Mouse (Mus musculus) testis, adult 2 months (tissue): Measurements from ENCODE around the gene Prkn. TPM values are rescaled to one million over a fixed set of nuclear protein-coding genes. Genes with fewer than 3 reads are reported as not detected.

Experiments
- H3K27ac ChIP-seq: fragments of 200-500 bp; 2 replicates; pipeline ENCODE4 v1.5.1; 2012; ENCODE audit warnings: low read depth, low read length; ENCODE audit not compliant: control insufficient read depth, insufficient read depth
- H3K27me3 ChIP-seq: fragments of 200-500 bp; 2 replicates; pipeline ENCODE4 v1.6.1; 2012; ENCODE audit warnings: mild to moderate bottlenecking, low read length, moderate library complexity; ENCODE audit not compliant: control insufficient read depth, insufficient read depth
- H3K36me3 ChIP-seq: fragments of 200-500 bp; 2 replicates; pipeline ENCODE4 v1.6.1; 2012; ENCODE audit warnings: mild to moderate bottlenecking, low read length; ENCODE audit not compliant: control insufficient read depth, insufficient read depth
- H3K4me1 ChIP-seq: fragments of 200-500 bp; 2 replicates; pipeline ENCODE4 v1.6.1; 2012; ENCODE audit warnings: low read length; ENCODE audit not compliant: control insufficient read depth, insufficient read depth
- H3K4me3 ChIP-seq: fragments of 200-500 bp; 2 replicates; pipeline ENCODE4 v1.5.1; 2012; ENCODE audit warnings: low read depth, mild to moderate bottlenecking, low read length, moderate library complexity, mixed read lengths; ENCODE audit not compliant: control insufficient read depth
- CTCF ChIP-seq: fragments of 200-500 bp; IDR thresholded peaks from 2 replicates; pipeline ENCODE4 v1.5.1; 2012; ENCODE audit warnings: low read depth, mild to moderate bottlenecking, inconsistent platforms, low read length, moderate library complexity; ENCODE audit not compliant: control insufficient read depth, insufficient read depth, insufficient replicate concordance
- POLR2A ChIP-seq: fragments of 200-500 bp; IDR thresholded peaks from 2 replicates; pipeline ENCODE4 v1.6.1; 2012; ENCODE audit warnings: low read depth, mild to moderate bottlenecking, inconsistent platforms, low read length, moderate library complexity; ENCODE audit not compliant: control insufficient read depth
- polyA plus RNA-seq: library from polyadenylated mRNA; depleted of rRNA; stranded (reverse); fragments of >200 nt; gene quantifications from 2 replicates; pipeline ENCODE4 v1.2.3, GENCODE M21; 2012

Prkn gene
- polyA plus RNA-seq, 1 experiment = 13.2 TPM

DNA sequence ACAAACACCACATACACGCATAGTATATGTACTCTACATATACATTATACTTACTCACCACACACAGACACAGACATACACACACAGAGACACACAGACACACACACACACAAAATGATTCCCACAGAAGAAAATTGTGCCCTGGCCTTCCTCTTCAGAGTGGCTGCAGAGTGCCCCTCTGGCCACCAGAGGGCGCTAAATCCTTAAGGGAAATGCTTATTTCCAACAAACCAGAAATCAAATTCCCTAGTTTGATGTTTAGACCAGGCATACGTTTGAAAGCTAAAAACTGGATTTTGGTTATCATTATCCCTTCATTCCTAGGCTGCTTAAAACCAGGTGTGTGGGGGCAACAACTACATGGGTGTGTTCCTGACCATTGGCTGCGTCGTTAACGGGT lies 1196.0 kb downstream of the Prkn start:
- Histone ChIP-seq H3K4me1 (peaks cover 5% of the 10 kb centered on the region), H3K27me3 (no peaks in the 10 kb centered on the region), H3K27ac (no peak overlapping the region), H3K36me3 (no peaks in the 10 kb centered on the region), H3K4me3 (no peak overlapping the region)
- TF ChIP-seq CTCF (peak; percentile 92), POLR2A (no peak)

DNA sequence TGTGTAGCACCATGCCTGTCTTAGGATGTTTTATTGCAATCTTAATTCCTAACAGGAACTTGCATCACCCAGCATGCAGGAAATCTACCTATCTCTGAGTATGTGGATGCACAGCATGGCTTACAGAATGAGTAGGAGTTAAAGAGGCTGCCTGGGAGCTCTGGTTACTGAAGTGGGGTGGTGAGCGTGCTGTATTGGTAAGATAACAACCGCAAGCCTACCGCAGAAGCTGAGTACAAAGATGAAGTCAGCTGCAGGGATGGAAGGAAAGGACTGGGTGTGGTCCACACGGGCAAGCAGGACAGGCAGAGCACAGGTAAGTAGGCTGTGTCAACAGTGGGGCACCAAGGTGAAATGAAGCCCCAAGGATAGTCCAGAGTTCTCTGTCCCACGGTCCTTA lies 1196.9 kb downstream of the Prkn start:
- no peak overlapping the region for H3K27ac ChIP-seq
- H3K36me3 ChIP-seq = no peaks in the 10 kb centered on the region
- no peaks in the 10 kb centered on the region for H3K27me3 ChIP-seq
- H3K4me1 ChIP-seq = peaks cover 5% of the 10 kb centered on the region
- TF ChIP-seq POLR2A = no peak
- no peak for TF ChIP-seq CTCF
- no peak overlapping the region for H3K4me3 ChIP-seq

DNA sequence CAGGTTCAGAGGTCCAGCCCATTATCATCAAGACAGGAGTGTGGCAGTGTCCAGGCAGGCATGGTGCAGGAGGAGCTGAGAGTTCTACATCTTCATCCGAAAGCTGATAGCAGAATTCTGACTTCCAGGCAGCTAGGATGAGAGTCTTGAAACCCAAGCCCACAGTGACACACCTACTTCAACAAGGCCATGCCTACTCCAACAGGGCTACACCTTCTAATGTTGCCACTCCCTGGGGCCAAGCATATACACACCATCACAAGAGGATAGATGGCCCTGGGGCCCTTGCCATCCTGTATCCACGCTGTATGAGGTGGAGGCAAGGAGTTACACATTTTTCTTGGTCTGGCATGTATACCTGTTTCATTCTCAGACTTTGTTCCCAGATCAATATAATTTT lies 1197.4 kb downstream of the Prkn start:
- Histone ChIP-seq H3K4me3 (no peak overlapping the region), H3K36me3 (no peaks in the 10 kb centered on the region), H3K4me1 (peaks cover 5% of the 10 kb centered on the region), H3K27me3 (no peaks in the 10 kb centered on the region), H3K27ac (no peak overlapping the region)
- TF ChIP-seq POLR2A (no peak), CTCF (no peak)

DNA sequence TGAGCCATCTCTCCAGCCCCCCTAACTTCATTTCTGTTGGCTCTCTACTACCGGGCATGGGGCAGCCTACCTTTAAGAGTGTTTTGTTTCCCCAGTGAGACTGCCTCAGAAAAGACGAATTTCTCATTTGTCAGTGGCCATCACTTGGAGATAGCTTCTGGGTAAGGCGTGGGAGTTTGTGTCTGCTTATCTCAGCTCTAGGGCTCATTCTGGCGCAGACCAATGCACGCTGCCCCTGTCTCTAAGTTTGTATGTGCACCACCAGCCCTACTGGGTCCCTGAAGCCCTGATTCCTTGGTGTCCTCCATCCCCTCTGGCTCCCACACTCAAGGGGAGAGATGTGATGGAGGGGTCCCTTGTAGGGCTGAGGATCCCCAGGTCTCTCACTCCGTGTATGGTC lies 1198.3 kb downstream of the Prkn start:
- Histone ChIP-seq H3K27me3 (no peaks in the 10 kb centered on the region), H3K4me1 (peaks cover 4% of the 10 kb centered on the region), H3K4me3 (no peak overlapping the region), H3K27ac (peak overlapping the region; percentile 32; the same call in 1 of the 2 replicates), H3K36me3 (no peaks in the 10 kb centered on the region)
- TF ChIP-seq POLR2A = no peak

DNA sequence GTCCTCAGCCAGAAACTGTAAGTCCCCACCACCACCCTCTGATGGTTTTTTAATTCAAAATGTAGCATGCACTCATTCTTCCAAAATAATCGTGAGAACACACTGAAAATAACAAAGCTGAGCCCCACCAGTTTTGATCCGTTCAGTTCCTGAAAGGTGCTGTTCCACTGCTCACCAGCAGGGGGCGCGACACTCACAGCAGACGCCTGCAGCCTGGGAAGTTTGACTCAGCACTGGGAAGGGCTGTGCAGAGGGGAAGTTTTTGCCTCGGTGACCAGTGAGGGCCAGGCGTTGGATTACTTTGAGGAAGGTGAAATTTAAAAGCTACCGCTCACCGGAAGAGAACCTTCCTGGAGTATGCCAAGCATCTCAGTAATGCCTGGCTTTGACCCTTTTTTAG lies 1199.0 kb downstream of the Prkn start:
- no peaks in the 10 kb centered on the region for H3K27me3 ChIP-seq
- no peak overlapping the region for H3K27ac ChIP-seq
- no peaks in the 10 kb centered on the region for H3K36me3 ChIP-seq
- no peak overlapping the region; the same call in 1 of the 2 replicates for H3K4me3 ChIP-seq
- H3K4me1 ChIP-seq = peaks cover 5% of the 10 kb centered on the region
- TF ChIP-seq POLR2A (no peak), CTCF (peak; percentile 98)

DNA sequence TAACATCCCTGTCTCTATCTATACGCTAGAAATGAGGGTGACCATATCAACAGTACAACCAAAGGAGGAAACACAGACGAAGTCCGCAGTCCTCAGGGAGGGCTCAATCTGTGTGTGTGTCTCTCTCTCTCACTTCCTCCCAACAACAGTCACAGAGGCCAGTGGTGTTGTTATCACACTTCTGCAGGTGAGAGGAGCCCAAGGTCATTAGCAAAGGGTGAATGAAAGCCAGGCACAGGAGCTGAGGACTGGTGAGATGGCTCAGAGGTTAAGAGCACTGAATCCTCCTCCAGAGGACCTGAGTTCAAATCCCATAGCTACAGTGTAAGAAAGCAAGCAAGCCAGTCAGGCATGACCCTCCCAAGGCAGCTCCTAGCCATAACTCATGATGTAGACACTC lies 1199.7 kb downstream of the Prkn start:
- no peak overlapping the region for H3K4me3 ChIP-seq
- TF ChIP-seq CTCF (no peak), POLR2A (no peak)
- H3K27ac ChIP-seq = no peak overlapping the region
- H3K36me3 ChIP-seq = no peaks in the 10 kb centered on the region
- no peaks in the 10 kb centered on the region for H3K27me3 ChIP-seq
- H3K4me1 ChIP-seq = peaks cover 5% of the 10 kb centered on the region

DNA sequence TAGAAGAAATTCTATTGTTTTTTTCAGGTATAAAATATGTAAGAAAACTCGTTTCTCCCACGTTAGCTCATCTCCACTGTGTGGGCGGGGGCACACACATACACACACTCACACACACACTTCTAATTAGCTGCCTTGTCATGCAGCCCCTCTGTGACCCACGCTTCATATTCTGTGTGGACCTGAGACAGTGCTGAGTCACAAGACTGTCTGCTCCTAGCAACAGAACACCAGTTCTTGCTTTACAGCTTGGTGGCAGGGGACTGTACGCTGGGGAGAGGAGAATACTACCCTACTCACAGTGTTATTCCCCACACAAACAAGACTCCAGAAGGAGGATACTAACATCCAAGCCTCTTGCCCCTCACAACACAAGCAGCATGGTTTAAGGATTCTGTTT lies 1200.4 kb downstream of the Prkn start:
- TF ChIP-seq CTCF (no peak), POLR2A (no peak)
- H3K4me3 ChIP-seq = no peak overlapping the region
- H3K27ac ChIP-seq = no peak overlapping the region
- H3K36me3 ChIP-seq = no peaks in the 10 kb centered on the region
- no peaks in the 10 kb centered on the region for H3K27me3 ChIP-seq
- peaks cover 5% of the 10 kb centered on the region for H3K4me1 ChIP-seq

DNA sequence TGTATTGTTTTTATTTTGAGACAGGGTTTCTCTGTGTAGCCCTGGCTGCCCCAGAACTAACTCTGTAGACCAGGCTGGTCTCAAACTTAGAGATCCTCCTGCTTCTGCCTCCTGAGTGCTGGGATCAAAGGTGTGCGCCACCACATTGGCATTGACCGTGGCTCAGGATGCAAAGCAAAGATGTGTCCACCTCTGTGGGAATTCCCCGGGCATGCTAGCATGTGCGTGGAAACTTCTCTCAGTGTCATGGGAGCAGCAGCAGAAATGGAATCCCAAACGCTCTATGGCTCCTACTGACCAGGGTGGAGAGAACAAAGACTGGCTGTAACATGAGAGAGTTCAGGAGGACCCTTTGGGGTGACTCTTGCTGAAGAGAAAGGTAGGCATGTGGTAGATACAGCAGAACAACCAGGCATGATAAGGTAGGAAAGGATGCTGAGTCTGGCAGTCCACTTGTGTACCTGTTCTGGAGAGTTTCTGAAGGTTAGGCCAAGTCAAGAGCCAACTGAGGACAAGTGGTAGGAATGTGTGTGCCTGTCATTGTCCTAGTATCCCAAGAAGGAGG lies 1201.0 kb downstream of the Prkn start:
- TF ChIP-seq POLR2A (no peak), CTCF (no peak)

More for the DNA sequence above, 1201.0 kb downstream of the Prkn start:
- no peaks in the 10 kb centered on the region for H3K36me3 ChIP-seq
- no peak overlapping the region for H3K4me3 ChIP-seq
- no peaks in the 10 kb centered on the region for H3K27me3 ChIP-seq
- H3K4me1 ChIP-seq = peaks cover 5% of the 10 kb centered on the region
- no peak overlapping the region for H3K27ac ChIP-seq
